Mouse (Mus musculus) effector memory CD4-positive, alpha-beta T cell, adult 5 months (primary cell): ENCODE results near the gene Cmpk2. TPM values are rescaled to one million over a fixed set of nuclear protein-coding genes. Genes with fewer than 3 reads are reported as not detected.

Source experiments
- polyA plus RNA-seq: library from polyadenylated mRNA; unstranded; fragments of 100-300 nt; shearing (Covaris generic); gene quantifications from one replicate; pipeline ENCODE4 v1.2.1, GENCODE M21; 2017

Gene Cmpk2
- polyA plus RNA-seq: 5.6 TPM

DNA sequence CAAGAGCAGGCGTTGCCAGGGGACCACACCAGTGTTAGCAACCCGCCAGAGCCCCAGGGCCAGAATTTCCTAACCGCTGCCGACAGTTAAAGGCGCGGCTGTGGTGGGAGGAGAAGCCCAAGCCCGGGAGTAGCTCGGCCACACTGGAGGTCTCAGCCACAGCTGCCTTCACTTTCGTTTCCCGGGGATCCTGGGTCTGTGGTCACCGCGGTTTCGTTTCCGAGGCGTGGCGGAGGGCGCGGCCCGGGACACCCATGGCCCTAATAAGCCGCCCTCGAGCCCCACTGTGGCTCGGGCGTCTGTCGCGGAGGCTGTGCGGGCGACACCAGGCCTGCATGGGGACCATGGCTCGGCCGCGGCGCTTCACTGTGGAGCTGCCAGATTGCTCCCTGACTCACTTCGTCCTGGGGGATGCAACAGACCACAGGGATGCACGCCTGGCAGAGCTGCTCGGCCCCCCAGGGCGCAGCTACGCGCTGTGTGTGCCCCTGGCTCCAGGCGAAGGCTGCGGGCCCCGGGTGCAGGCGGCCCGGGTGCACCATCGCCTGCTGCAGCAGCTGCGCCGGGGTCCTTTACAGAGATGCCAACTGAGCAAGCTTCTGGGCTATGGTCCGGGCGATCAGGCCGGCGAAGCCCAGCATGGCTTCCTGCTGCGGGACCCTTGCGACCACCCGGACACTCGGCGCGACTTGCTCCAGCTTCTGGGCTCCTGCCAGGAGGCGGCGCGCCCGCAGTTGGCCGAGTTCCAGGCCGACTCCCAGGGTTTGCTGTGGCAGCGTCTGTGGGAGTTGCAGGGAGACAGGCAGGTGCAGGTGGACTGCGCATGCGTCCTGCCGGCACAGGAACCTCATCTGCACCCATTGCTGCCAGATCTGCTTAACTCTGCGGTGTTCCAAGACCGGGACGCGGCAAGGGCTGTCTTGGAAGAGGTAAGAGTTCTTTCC lies at the start of gene Cmpk2:
Gene Cmpk2, plus strand, starts transcription at position 107 of the 944 bp plus-strand sequence.

DNA sequence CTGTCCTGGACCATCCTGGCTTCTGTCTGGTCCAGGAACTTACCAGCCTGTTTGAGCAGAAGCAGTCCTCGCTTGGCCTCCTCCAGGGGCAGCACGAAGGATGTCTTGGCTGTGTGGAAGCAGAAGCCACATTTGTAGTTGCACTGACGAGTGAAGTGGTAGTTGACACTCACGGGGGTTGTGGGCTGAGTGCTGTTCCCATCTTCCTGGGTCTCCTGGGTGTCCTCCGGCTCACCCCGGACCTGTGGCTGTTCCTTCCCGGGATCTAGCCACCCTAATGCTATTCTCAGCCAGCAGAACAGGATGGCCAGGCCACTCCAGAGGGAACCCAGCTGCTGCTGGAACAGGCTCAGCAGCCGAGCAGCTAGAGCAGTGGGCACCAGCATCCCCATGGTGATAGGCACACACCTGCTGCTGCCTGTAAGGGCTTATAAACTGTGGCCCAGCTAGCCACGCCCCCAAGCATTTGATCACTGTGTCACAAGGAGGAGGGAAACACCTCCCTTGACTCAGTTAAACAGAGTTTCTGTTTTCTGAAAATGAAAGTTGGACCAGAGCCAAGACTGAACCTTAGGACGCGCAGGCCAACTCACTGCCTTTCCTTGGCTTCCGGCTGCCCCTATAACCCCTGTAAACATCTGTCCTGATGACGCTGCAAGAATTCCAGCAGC lies 12.8 kb upstream of the Cmpk2 start, which contains the start of gene Rsad2:
Gene Rsad2, minus strand, starts transcription at position 425 of the 671 bp plus-strand sequence.

Other genes starting within 250 kb of the Cmpk2 start
- gene Rnf144a, start 54.0 kb upstream of the Cmpk2 start, polyA plus RNA-seq: 22.5 TPM
- gene Rsad2, start 12.8 kb upstream of the Cmpk2 start, polyA plus RNA-seq: 3.6 TPM